Mouse (Mus musculus) midbrain, embryonic 14.5 days (tissue): ENCODE measurements around the gene Mn1. TPM values are rescaled to one million over a fixed set of nuclear protein-coding genes. Genes with fewer than 3 reads are reported as not detected.

Experiments
- ATAC-seq: fragments of 200-750 bp; cut with Nextera tagmentation; 2 replicates; pipeline ENCODE4 v1.8.0; 2017; ENCODE audit warnings: moderate number of reproducible peaks, moderate library complexity; ENCODE audit not compliant: low FRiP score, low TSS enrichment
- DNase-seq: peaks from one replicate; pipeline ENCODE4 v3.0.0-alpha.2; 2015
- H3K27ac ChIP-seq: fragments of 300-500 bp; sonication (generic); replicated peaks from 2 replicates; pipeline ENCODE4 v1.5.1; 2014; ENCODE audit warnings: mild to moderate bottlenecking, low read depth, low read length, moderate library complexity
- H3K27me3 ChIP-seq: fragments of 300-500 bp; sonication (generic); 2 replicates; pipeline ENCODE4 v1.6.1; 2014; ENCODE audit warnings: low read length, control low read depth, mixed read lengths; ENCODE audit not compliant: control insufficient read depth, insufficient read depth
- H3K36me3 ChIP-seq: fragments of 300-500 bp; sonication (generic); 2 replicates; pipeline ENCODE4 v1.6.1; 2014; ENCODE audit warnings: low read length, control low read depth; ENCODE audit not compliant: control insufficient read depth, insufficient read depth
- H3K4me1 ChIP-seq: fragments of 300-500 bp; sonication (generic); 2 replicates; pipeline ENCODE4 v1.6.1; 2014; ENCODE audit warnings: mild to moderate bottlenecking, antibody characterized with exemption, low read length, control low read depth; ENCODE audit not compliant: control insufficient read depth, insufficient read depth
- H3K4me2 ChIP-seq: fragments of 300-500 bp; sonication (generic); 2 replicates; pipeline ENCODE4 v1.6.1; 2014; ENCODE audit warnings: mild to moderate bottlenecking, low read length, moderate library complexity
- H3K4me3 ChIP-seq: fragments of 300-500 bp; sonication (generic); replicated peaks from 2 replicates; pipeline ENCODE4 v1.5.1; 2014; ENCODE audit warnings: low read depth, low read length
- H3K9ac ChIP-seq: fragments of 300-500 bp; sonication (generic); replicated peaks from 2 replicates; pipeline ENCODE4 v1.6.1; 2014; ENCODE audit warnings: mild to moderate bottlenecking, low read length, moderate library complexity
- H3K9me3 ChIP-seq: fragments of 300-500 bp; sonication (generic); 2 replicates; pipeline ENCODE4 v1.6.1; 2016; ENCODE audit warnings: low read length, control low read depth, mixed read lengths; ENCODE audit not compliant: control insufficient read depth
- WGBS: fragments of 180-500 bp; shearing (Covaris S2); extraction: QIAGEN DNeasy Blood & Tissue Kit; methylation state at CpG from one replicate; pipeline ENCODE4 v1.1.7; 2014; 5-methylcytosine and 5-hydroxymethylcytosine counted together
- polyA plus RNA-seq: library from polyadenylated mRNA; unstranded; fragments of >200 nt; fragmentation: Nextera tagmentation; extraction: Ambion mirVana; gene quantifications from 2 replicates; pipeline ENCODE4 v1.2.1, GENCODE M21; 2014

The Mn1 gene
- polyA plus RNA-seq, 1 experiment from 2014 or later = 69.2 TPM

DNA sequence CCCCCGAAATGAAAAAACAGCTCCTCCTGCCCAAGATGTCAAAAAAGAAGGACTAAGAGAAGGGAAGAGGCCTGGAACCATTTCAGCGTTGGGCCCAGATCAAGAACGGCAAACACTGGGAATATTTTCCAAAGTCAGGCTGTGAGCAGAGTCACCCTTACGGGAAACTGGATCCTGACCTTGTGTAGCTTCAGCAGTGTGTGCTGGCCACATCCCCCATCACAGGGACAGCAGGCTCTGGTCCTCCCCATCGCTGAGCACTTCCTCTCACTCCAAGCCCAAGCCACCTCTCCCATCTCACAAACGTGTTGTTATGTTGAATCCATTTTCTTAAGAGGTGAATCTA is 14.5 kb upstream of the Mn1 start:
- no peaks in the 10 kb centered on the region for H3K9me3 ChIP-seq
- 92% methylated on average over 6 of the region's 6 CpGs for WGBS
- no peaks in the 10 kb centered on the region for H3K4me1 ChIP-seq
- no peak for ATAC-seq
- H3K9ac ChIP-seq = no peak overlapping the region
- H3K36me3 ChIP-seq = no peaks in the 10 kb centered on the region
- no peak overlapping the region for H3K27ac ChIP-seq
- H3K27me3 ChIP-seq = no peaks in the 10 kb centered on the region
- DNase-seq = no peak
- H3K4me3 ChIP-seq = no peak overlapping the region
- no peak overlapping the region for H3K4me2 ChIP-seq

- H3K27me3 ChIP-seq = no peaks in the 10 kb centered on the region
- H3K4me1 ChIP-seq = peaks cover 8% of the 10 kb centered on the region
- H3K36me3 ChIP-seq = no peaks in the 10 kb centered on the region
- no peaks in the 10 kb centered on the region for H3K9me3 ChIP-seq
- ATAC-seq = no peak
- H3K9ac ChIP-seq = no peak overlapping the region
- DNase-seq = no peak
- H3K4me2 ChIP-seq = no peak overlapping the region
- 85% methylated on average over 6 of the region's 6 CpGs for WGBS
- no peak overlapping the region for H3K27ac ChIP-seq
- no peak overlapping the region for H3K4me3 ChIP-seq
Observed at GRCm38 (mm10) chr5:111404721-111405120, 12.4 kb upstream of the Mn1 start.

- DNase-seq = peak; percentile 37
- no peak overlapping the region for H3K4me2 ChIP-seq
- H3K27me3 ChIP-seq = no peaks in the 10 kb centered on the region
- ATAC-seq = no peak
- no peaks in the 10 kb centered on the region for H3K36me3 ChIP-seq
- no peak overlapping the region for H3K27ac ChIP-seq
- no peak overlapping the region for H3K4me3 ChIP-seq
- peak overlapping the region; percentile 18; the same call in 1 of the 2 replicates for H3K9ac ChIP-seq
- no peaks in the 10 kb centered on the region for H3K9me3 ChIP-seq
- 19% methylated on average over 14 of the region's 14 CpGs for WGBS
- H3K4me1 ChIP-seq = peaks cover 11% of the 10 kb centered on the region
Observed at GRCm38 (mm10) chr5:111408470-111409105, 8.6 kb upstream of the Mn1 start.

GRCm38 (mm10) chr5:111409412-111410044 is 7.6 kb upstream of the Mn1 start:
- Histone ChIP-seq H3K27me3 (no peaks in the 10 kb centered on the region), H3K27ac (no peak overlapping the region), H3K4me2 (no peak overlapping the region), H3K4me1 (peaks cover 19% of the 10 kb centered on the region), H3K36me3 (no peaks in the 10 kb centered on the region), H3K9me3 (no peaks in the 10 kb centered on the region), H3K9ac (no peak overlapping the region), H3K4me3 (no peak overlapping the region)
- DNase-seq (peak; percentile 46), ATAC-seq (no peak)
- 37% methylated on average over 1 of the region's 1 CpGs for WGBS

DNA sequence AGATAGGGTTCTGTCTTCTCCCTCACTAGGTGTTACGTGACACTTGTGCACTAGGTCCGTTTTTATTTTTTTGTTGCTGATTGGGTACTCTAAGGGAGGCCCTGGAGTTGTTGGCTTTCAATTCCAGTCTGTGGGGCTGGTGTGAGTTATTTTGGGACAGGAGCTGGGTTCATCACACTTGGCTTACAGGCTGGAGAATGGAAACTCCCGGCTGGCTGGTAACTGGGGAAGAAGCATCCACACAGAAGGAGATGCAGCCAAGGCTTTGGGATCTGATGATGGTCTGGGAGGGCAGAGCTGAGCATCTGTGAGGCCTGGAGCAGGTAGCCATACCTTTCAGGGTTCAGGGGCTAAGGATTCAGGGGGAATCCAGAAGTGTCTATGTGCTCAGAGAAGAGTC is 6.5 kb upstream of the Mn1 start:
- H3K27me3 ChIP-seq = no peaks in the 10 kb centered on the region
- no peak overlapping the region for H3K9ac ChIP-seq
- H3K27ac ChIP-seq = no peak overlapping the region
- ATAC-seq (no peak), DNase-seq (no peak)
- no peak overlapping the region for H3K4me3 ChIP-seq
- no peaks in the 10 kb centered on the region for H3K9me3 ChIP-seq
- H3K4me2 ChIP-seq = no peak overlapping the region
- peaks cover 30% of the 10 kb centered on the region for H3K4me1 ChIP-seq
- 86% methylated on average over 3 of the region's 3 CpGs for WGBS
- no peaks in the 10 kb centered on the region for H3K36me3 ChIP-seq

DNA sequence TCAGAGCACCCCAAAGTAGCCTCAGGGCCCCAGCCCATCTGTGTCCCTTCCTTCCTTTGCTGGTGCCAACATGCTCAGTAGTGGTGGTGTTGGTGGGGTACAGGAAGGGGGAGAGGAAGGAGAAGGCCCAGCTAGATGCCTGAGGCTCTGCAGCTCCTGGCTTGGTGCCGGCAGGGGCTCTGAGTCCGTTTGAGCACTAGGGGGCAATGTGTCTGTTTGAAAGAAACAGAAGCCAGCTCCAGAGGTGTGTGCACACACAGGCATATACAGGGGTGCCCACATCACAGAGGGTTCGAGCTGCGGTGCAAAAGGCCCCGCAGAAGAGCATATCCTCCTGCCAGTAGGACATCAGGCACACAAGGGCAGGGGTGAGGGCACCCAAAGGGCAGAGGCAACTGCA is 3.0 kb upstream of the Mn1 start:
- no peaks in the 10 kb centered on the region for H3K27me3 ChIP-seq
- H3K9ac ChIP-seq = peak overlapping the region; percentile 3; the same call in 1 of the 2 replicates
- peak overlapping the region; percentile 98 for H3K27ac ChIP-seq
- H3K4me3 ChIP-seq = peak overlapping the region; percentile 98; the same call in 1 of the 2 replicates
- H3K36me3 ChIP-seq = peaks cover 8% of the 10 kb centered on the region
- DNase-seq (peak; percentile 94), ATAC-seq (peak; percentile 22; the same call in 1 of the 2 replicates)
- H3K4me2 ChIP-seq = peak overlapping the region; percentile 99
- 0% methylated on average over 5 of the region's 5 CpGs for WGBS
- H3K4me1 ChIP-seq = peaks cover 22% of the 10 kb centered on the region
- no peaks in the 10 kb centered on the region for H3K9me3 ChIP-seq

- H3K27me3 ChIP-seq = no peaks in the 10 kb centered on the region
- no peak for ATAC-seq
- WGBS = 29% methylated on average over 4 of the region's 4 CpGs
- peak overlapping the region; percentile 99 for H3K4me2 ChIP-seq
- no peak for DNase-seq
- no peaks in the 10 kb centered on the region for H3K9me3 ChIP-seq
- H3K27ac ChIP-seq = peak overlapping the region; percentile 98
- peak overlapping the region; percentile 98 for H3K4me3 ChIP-seq
- H3K4me1 ChIP-seq = peaks cover 23% of the 10 kb centered on the region
- H3K9ac ChIP-seq = peak overlapping the region; percentile 3; the same call in 1 of the 2 replicates
- peaks cover 14% of the 10 kb centered on the region for H3K36me3 ChIP-seq
Observed at GRCm38 (mm10) chr5:111414770-111415249, 2.4 kb upstream of the Mn1 start.

GRCm38 (mm10) chr5:111415575-111415974 is 1.6 kb upstream of the Mn1 start:
- peaks cover 25% of the 10 kb centered on the region for H3K4me1 ChIP-seq
- peak overlapping the region; percentile 99 for H3K4me2 ChIP-seq
- peak overlapping the region; percentile 99; the same call in 1 of the 2 replicates for H3K9ac ChIP-seq
- no peaks in the 10 kb centered on the region for H3K27me3 ChIP-seq
- H3K9me3 ChIP-seq = no peaks in the 10 kb centered on the region
- peak overlapping the region; percentile 98 for H3K27ac ChIP-seq
- ATAC-seq = no peak
- under 1% methylated on average over 14 of the region's 14 CpGs for WGBS
- peak; percentile 66 for DNase-seq
- H3K36me3 ChIP-seq = peaks cover 22% of the 10 kb centered on the region
- peak overlapping the region; percentile 98 for H3K4me3 ChIP-seq

- no peaks in the 10 kb centered on the region for H3K9me3 ChIP-seq
- H3K4me2 ChIP-seq = peak overlapping the region; percentile 99
- H3K27me3 ChIP-seq = no peaks in the 10 kb centered on the region
- DNase-seq (peak; percentile 83), ATAC-seq (no peak)
- peaks cover 26% of the 10 kb centered on the region for H3K36me3 ChIP-seq
- peak overlapping the region; percentile 98 for H3K27ac ChIP-seq
- WGBS = under 1% methylated on average over 13 of the region's 13 CpGs
- peak overlapping the region; percentile 99 for H3K9ac ChIP-seq
- peak overlapping the region; percentile 98 for H3K4me3 ChIP-seq
- H3K4me1 ChIP-seq = peaks cover 29% of the 10 kb centered on the region
Observed at GRCm38 (mm10) chr5:111416048-111416447, 1.1 kb upstream of the Mn1 start.
